ENCODE assay signal across 8 mouse cellular contexts in the genomic region with DNA sequence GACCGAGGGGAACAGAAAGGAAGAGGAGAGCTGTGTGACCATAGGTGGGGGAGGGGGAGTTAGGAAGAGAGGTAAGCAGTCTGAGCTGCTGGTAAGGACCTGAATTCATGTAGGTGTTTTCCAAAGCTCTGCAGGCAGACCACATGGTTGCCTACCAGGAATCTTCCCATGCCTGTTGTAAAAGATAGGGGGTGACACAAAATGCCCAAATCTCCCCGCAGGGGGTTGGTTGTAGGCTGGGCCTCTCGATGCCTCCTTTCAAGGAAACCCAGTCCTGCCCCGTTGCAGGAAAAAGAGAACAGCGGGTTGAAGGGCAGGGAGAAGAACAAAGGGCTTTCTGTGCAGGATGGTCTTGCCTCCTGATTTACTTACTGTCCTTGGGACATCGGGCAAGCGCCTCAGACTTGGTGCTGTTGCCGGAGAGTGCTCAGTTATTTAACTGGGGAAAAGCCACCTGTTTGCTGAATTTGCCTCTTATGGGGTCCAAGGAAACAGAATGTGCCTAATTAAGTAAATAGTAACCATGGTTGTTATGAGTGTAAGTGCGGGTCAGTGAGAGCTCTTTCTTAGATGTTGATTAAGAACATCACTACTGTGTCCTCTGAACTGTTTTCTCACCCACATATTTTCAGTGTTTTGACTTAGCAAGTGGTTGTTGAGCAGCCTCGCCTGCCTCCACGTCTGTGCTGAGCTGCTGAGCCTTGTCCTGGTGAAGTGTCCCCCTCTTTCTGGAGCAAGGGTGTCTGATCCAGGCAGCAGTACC.
DNase-seq lines count a peak whose midpoint lies in the region; ATAC-seq and TF ChIP-seq lines count a peak whose summit lies in the region.

No protein-coding gene starts in this region.

- 12% methylated on average over 11 of the region's 11 CpGs for WGBS in forebrain, embryonic 10.5 days
- 31% methylated on average over 11 of the region's 11 CpGs for WGBS in stomach, embryonic 16.5 days

- TF ChIP-seq POLR2A in bone marrow macrophage, adult 2 months (IDR thresholded peaks at IDR 0.05; ENCODE audit: borderline replicate concordance, low read depth, low read length), result no peak

- no peaks in the 10 kb centered on the region for H3K9me3 ChIP-seq in forebrain, embryonic 10.5 days
- H3K9me3 ChIP-seq in stomach, embryonic 16.5 days (replicated peaks; ENCODE audit: control insufficient read depth, low read length), result no peaks in the 10 kb centered on the region

- no peak for TF ChIP-seq CTCF in bone marrow macrophage, adult 2 months (IDR thresholded peaks at IDR 0.05; ENCODE audit: low read depth, low read length)

- 0 out of 4 replicates have a peak, but pooled peaks have one; percentile 18 to 39 for ATAC-seq in hematopoietic stem cell, adult 5-6 weeks (replicated peaks in 1 of 2; ENCODE audit: insufficient read depth in 1 of 2, low FRiP score in 2 of 2, low TSS enrichment in 1 of 2, low read depth in 1 of 2, poor library complexity in 2 of 2, severe bottlenecking in 2 of 2)
- ATAC-seq in stomach, embryonic 16.5 days (ENCODE audit: insufficient read depth, low FRiP score), result no peak

- peak overlapping the region; percentile 43; the same call in 1 of the 2 replicates for H3K4me3 ChIP-seq in bone marrow macrophage, adult 2 months (ENCODE audit: insufficient read depth, low read length)
- H3K4me3 ChIP-seq in forebrain, embryonic 10.5 days, result peak overlapping the region; percentile 50
- peak overlapping the region; percentile 28 for H3K4me3 ChIP-seq in stomach, embryonic 16.5 days (replicated peaks; ENCODE audit: low read length)

- DNase-seq in MN1 (ENCODE audit: low spot score), result peak; percentile 24
- DNase-seq in forebrain, embryonic 10.5 days (ENCODE audit: extremely low spot score, low spot score), result peak; percentile 41
- peak; percentile 34 for DNase-seq in layer of hippocampus, adult 9-11 months
- DNase-seq in lung, postnatal 36 days, result peak; percentile 69
- DNase-seq in natural killer cell, adult 2 months (ENCODE audit: low spot score in 2 of 2), result no peak

- no peak overlapping the region for H3K27ac ChIP-seq in bone marrow macrophage, adult 2 months (ENCODE audit: insufficient read depth, low read depth, low read length)
- peak overlapping the region; percentile 86 for H3K27ac ChIP-seq in forebrain, embryonic 10.5 days
- H3K27ac ChIP-seq in stomach, embryonic 16.5 days (ENCODE audit: low read length), result peak overlapping the region; percentile 92

- peak overlapping the region; percentile 55 for H3K4me2 ChIP-seq in stomach, embryonic 16.5 days (ENCODE audit: low read depth, low read length)

- H3K9ac ChIP-seq in stomach, embryonic 16.5 days (ENCODE audit: low read length), result peak overlapping the region; percentile 65

- H3K36me3 ChIP-seq in forebrain, embryonic 10.5 days (replicated peaks), result no peaks in the 10 kb centered on the region
- no peaks in the 10 kb centered on the region for H3K36me3 ChIP-seq in stomach, embryonic 16.5 days (ENCODE audit: control insufficient read depth, insufficient read depth, low read length)

- H3K27me3 ChIP-seq in forebrain, embryonic 10.5 days (ENCODE audit: poor library complexity, severe bottlenecking), result peaks cover 6% of the 10 kb centered on the region
- H3K27me3 ChIP-seq in stomach, embryonic 16.5 days (ENCODE audit: control insufficient read depth, insufficient read depth, low read length), result no peaks in the 10 kb centered on the region

- peaks cover 3% of the 10 kb centered on the region for H3K4me1 ChIP-seq in bone marrow macrophage, adult 2 months (ENCODE audit: control insufficient read depth, insufficient read depth, low read length)
- peaks cover 26% of the 10 kb centered on the region for H3K4me1 ChIP-seq in forebrain, embryonic 10.5 days
- H3K4me1 ChIP-seq in stomach, embryonic 16.5 days (ENCODE audit: control insufficient read depth, insufficient read depth, low read length), result peaks cover 19% of the 10 kb centered on the region

Comparison
In these comparisons a context has a peak if more than half of its experiments do, and no peak if none do; other contexts are left out.
1. DNase-seq: peak in MN1 (single experiment), forebrain, embryonic 10.5 days (single experiment), layer of hippocampus, adult 9-11 months (single experiment) and lung, postnatal 36 days (single experiment); none in natural killer cell, adult 2 months (0 of 2).
2. Peak in every context shown above with its lines, with median percentiles within 50 percentile points of each other: H3K4me3 ChIP-seq.